In the genomic region with DNA sequence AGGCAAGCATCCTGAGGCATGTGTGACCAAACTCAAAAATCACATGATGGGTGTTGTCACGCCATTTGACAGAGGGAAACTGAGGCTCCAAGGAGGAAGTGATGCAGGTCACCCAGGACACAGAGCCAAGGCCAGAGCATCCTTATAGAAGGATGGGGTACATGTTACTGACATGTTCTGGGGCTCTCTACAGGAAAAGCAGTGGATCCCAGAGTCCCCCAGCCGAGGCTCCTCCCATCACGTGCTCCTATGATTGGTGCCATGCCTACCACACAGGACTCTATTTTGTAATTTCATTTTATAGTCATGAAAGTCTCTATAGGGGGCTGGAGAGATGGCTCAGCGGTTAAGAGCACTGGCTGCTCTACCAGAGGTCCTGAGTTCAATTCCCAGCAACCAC, we compare ENCODE assay signal across 13 mouse cellular contexts. TPM values are rescaled to one million over a fixed set of nuclear protein-coding genes. Genes with fewer than 3 reads are reported as not detected.
DNase-seq lines count a peak whose midpoint lies in the region; ATAC-seq and TF ChIP-seq lines count a peak whose summit lies in the region.
"Had no signal": no experiment of that assay in that cellular context is flagged by ENCODE, and none has a peak within 500 bp of the region (broad histone marks: within the 10 kb centered on the region; RNA-seq: fewer than 3 reads in every experiment).

No protein-coding gene starts in this region.

- no peaks in the 10 kb centered on the region for H3K9me3 ChIP-seq in lung, embryonic 14.5 days (ENCODE audit: low read depth, low read length)
- no peaks in the 10 kb centered on the region for H3K9me3 ChIP-seq in forebrain, embryonic 11.5 days (ENCODE audit: control insufficient read depth, low read length)
- no peaks in the 10 kb centered on the region for H3K9me3 ChIP-seq in limb, embryonic 15.5 days

- H3K9ac ChIP-seq in lung, embryonic 14.5 days: no peak overlapping the region
- H3K9ac ChIP-seq in forebrain, embryonic 11.5 days (ENCODE audit: low read length): no peak overlapping the region; the same call in 1 of the 2 replicates
- no peak overlapping the region for H3K9ac ChIP-seq in limb, embryonic 15.5 days

- 83% methylated on average over 4 of the region's 4 CpGs for WGBS in lung, embryonic 14.5 days
- 85% methylated on average over 4 of the region's 4 CpGs for WGBS in forebrain, embryonic 11.5 days
- 70% methylated on average over 4 of the region's 4 CpGs for WGBS in limb, embryonic 15.5 days

- no peak overlapping the region for H3K4me3 ChIP-seq in lung, embryonic 14.5 days (ENCODE audit: low read depth, low read length)
- H3K4me3 ChIP-seq in forebrain, embryonic 11.5 days (ENCODE audit: low read depth, low read length): no peak overlapping the region
- no peak overlapping the region for H3K4me3 ChIP-seq in limb, embryonic 15.5 days

- no peak for ATAC-seq in lung, embryonic 14.5 days (ENCODE audit: insufficient read depth)
- ATAC-seq in forebrain, embryonic 11.5 days (replicated peaks; ENCODE audit: low FRiP score): no peak
- no peak for ATAC-seq in limb, embryonic 15.5 days (ENCODE audit: insufficient number of reproducible peaks, low FRiP score, low TSS enrichment, low read depth)
- no peak for ATAC-seq in granulocyte monocyte progenitor cell, adult 5-6 weeks (replicated peaks; ENCODE audit: poor library complexity, severe bottlenecking)
- ATAC-seq: inflammation-experienced regulatory T-cells, adult 6 months had no signal

- no peak for TF ChIP-seq CTCF in lung, embryonic 14.5 days (IDR thresholded peaks at IDR 0.05; ENCODE audit: low read depth)

- H3K27ac ChIP-seq in lung, embryonic 14.5 days (ENCODE audit: low read depth): peak overlapping the region; percentile 92; the same call in 1 of the 2 replicates
- H3K27ac ChIP-seq in forebrain, embryonic 11.5 days (ENCODE audit: low read depth, low read length): peak overlapping the region; percentile 88; the same call in 1 of the 2 replicates
- peak overlapping the region; percentile 87 for H3K27ac ChIP-seq in limb, embryonic 15.5 days

- H3K4me1 ChIP-seq in lung, embryonic 14.5 days (ENCODE audit: insufficient read depth): peaks cover 17% of the 10 kb centered on the region; the same call in 1 of the 2 replicates
- H3K4me1 ChIP-seq in forebrain, embryonic 11.5 days (replicated peaks; ENCODE audit: control insufficient read depth, insufficient read depth, low read length): peaks cover 13% of the 10 kb centered on the region
- peaks cover 56% of the 10 kb centered on the region for H3K4me1 ChIP-seq in limb, embryonic 15.5 days

- no peak overlapping the region for H3K4me2 ChIP-seq in lung, embryonic 14.5 days
- no peak overlapping the region for H3K4me2 ChIP-seq in forebrain, embryonic 11.5 days (ENCODE audit: low read depth, low read length, severe bottlenecking)
- H3K4me2 ChIP-seq in limb, embryonic 15.5 days: no peak overlapping the region

- peaks cover 63% of the 10 kb centered on the region for H3K36me3 ChIP-seq in lung, embryonic 14.5 days (ENCODE audit: insufficient read depth)
- no peaks in the 10 kb centered on the region; the same call in 1 of the 2 replicates for H3K36me3 ChIP-seq in forebrain, embryonic 11.5 days (ENCODE audit: control insufficient read depth, insufficient read depth, low read length)
- peaks cover 42% of the 10 kb centered on the region for H3K36me3 ChIP-seq in limb, embryonic 15.5 days

- intact Hi-C loops in heart, postnatal 10 days (cut with DNase I): no loop called here

- peak; percentile 89 for DNase-seq in heart, adult 11 months
- no peak for DNase-seq in heart, postnatal 10 days
- DNase-seq in lung, embryonic 14.5 days: no peak
- no peak for DNase-seq in lung, postnatal 25 days (ENCODE audit: low spot score)
- no peak for DNase-seq in forebrain, embryonic 11.5 days (ENCODE audit: low spot score)
- no peak for DNase-seq in layer of hippocampus, adult 18-20 months (ENCODE audit: low spot score in 2 of 2)
- DNase-seq: lung, postnatal 14 days; right cerebral cortex, postnatal 14 days had no signal

- no peaks in the 10 kb centered on the region for H3K27me3 ChIP-seq in lung, embryonic 14.5 days (ENCODE audit: insufficient read depth, low read length)
- no peaks in the 10 kb centered on the region for H3K27me3 ChIP-seq in forebrain, embryonic 11.5 days (ENCODE audit: control insufficient read depth, insufficient read depth, low read length)
- no peaks in the 10 kb centered on the region for H3K27me3 ChIP-seq in limb, embryonic 15.5 days

RNA-seq across cellular contexts. Expression of gene Soga1, which starts 21.3 kb away (rescaled TPM):
- total RNA-seq in heart, postnatal 10 days (2021): 10 to 100 TPM; 33.3 to 34.6 TPM
- 8.6 and 8.9 TPM in 2 replicates for polyA plus RNA-seq in lung, embryonic 14.5 days (2014; fragmentation: Nextera tagmentation; extraction: Ambion mirVana)
- polyA plus RNA-seq in forebrain, embryonic 11.5 days (2014; fragmentation: Nextera tagmentation; extraction: Ambion mirVana): 8.1 and 8.2 TPM in 2 replicates
- polyA plus RNA-seq in limb, embryonic 15.5 days (2015; fragmentation: Nextera tagmentation; extraction: Ambion mirVana): 2.3 and 2.9 TPM in 2 replicates
- total RNA-seq in layer of hippocampus, adult 18-20 months (2021): 10 to 100 TPM; 32.4 to 34.1 TPM
- total RNA-seq in granulocyte monocyte progenitor cell, adult 5-6 weeks (2014; fragmentation: Nextera tagmentation): 4.4 and 5.7 TPM in 2 replicates
- total RNA-seq in granulocyte monocyte progenitor cell, adult 5-6 weeks (2017): 2.5 TPM in 2 replicates

RNA-seq across cellular contexts. Expression of gene Tldc2, which starts 29.1 kb away (rescaled TPM):
- not detected for total RNA-seq in heart, postnatal 10 days (2021)
- not detected in 2 replicates for polyA plus RNA-seq in lung, embryonic 14.5 days (2014; fragmentation: Nextera tagmentation; extraction: Ambion mirVana)
- polyA plus RNA-seq in forebrain, embryonic 11.5 days (2014; fragmentation: Nextera tagmentation; extraction: Ambion mirVana): not detected in 2 replicates
- not detected in 2 replicates for polyA plus RNA-seq in limb, embryonic 15.5 days (2015; fragmentation: Nextera tagmentation; extraction: Ambion mirVana)
- total RNA-seq in layer of hippocampus, adult 18-20 months (2021): not detected
- total RNA-seq in granulocyte monocyte progenitor cell, adult 5-6 weeks (2014; fragmentation: Nextera tagmentation): not detected in 2 replicates
- not detected in 2 replicates for total RNA-seq in granulocyte monocyte progenitor cell, adult 5-6 weeks (2017)
- total RNA-seq: common myeloid progenitor, adult 5-6 weeks had no signal
- polyA plus RNA-seq: inflammation-experienced regulatory T-cells, adult 6 months; testis, adult 2 months had no signal

RNA-seq across cellular contexts. Expression of gene Dsn1, which starts 50.8 kb away (rescaled TPM):
- 10 to 100 TPM in 1 of 2 experiments, 1 to 10 TPM in 1; 7.7 to 10.5 TPM for total RNA-seq in heart, postnatal 10 days (2021)
- 44.2 and 46.6 TPM in 2 replicates for polyA plus RNA-seq in lung, embryonic 14.5 days (2014; fragmentation: Nextera tagmentation; extraction: Ambion mirVana)
- polyA plus RNA-seq in forebrain, embryonic 11.5 days (2014; fragmentation: Nextera tagmentation; extraction: Ambion mirVana): 59.1 and 64.4 TPM in 2 replicates
- polyA plus RNA-seq in limb, embryonic 15.5 days (2015; fragmentation: Nextera tagmentation; extraction: Ambion mirVana): 29.5 and 31.6 TPM in 2 replicates
- 1 to 10 TPM; 2.7 to 4.3 TPM for total RNA-seq in layer of hippocampus, adult 18-20 months (2021)
- total RNA-seq in granulocyte monocyte progenitor cell, adult 5-6 weeks (2014; fragmentation: Nextera tagmentation): 17.8 and 23.9 TPM in 2 replicates
- 36.9 and 50.6 TPM in 2 replicates for total RNA-seq in granulocyte monocyte progenitor cell, adult 5-6 weeks (2017)

Comparison
In these comparisons a context has a peak if more than half of its experiments do, and no peak if none do; other contexts are left out.
1. RNA of gene Soga1, which starts 21.3 kb away (total RNA-seq): 33.3 to 34.6 TPM in heart, postnatal 10 days and 32.4 to 34.1 TPM in layer of hippocampus, adult 18-20 months; 2.5 to 5.7 TPM in granulocyte monocyte progenitor cell, adult 5-6 weeks; every median in the first group is over 4 times any median in the second.
2. Peak in every context shown above with its lines, with median percentiles within 50 percentile points of each other: H3K27ac ChIP-seq.